Mouse (Mus musculus): ENCODE results near the gene Gabrb3.
"Not testable (repeated sequence)": the region's sequence is repeated elsewhere in the genome, so short reads cannot be mapped to it uniquely, and the experiment has no call there.

The Gabrb3 gene

GRCm38 (mm10) chr7:57706092-57706491, 286.6 kb downstream of the Gabrb3 start:
- no peak for DNase-seq (ENCODE audit: low spot score in 2 of 2)

GRCm38 (mm10) chr7:57706976-57707740, 287.7 kb downstream of the Gabrb3 start:
- no peak for DNase-seq (ENCODE audit: low spot score in 2 of 2)

- DNase-seq (ENCODE audit: low spot score in 2 of 2): no peak
Observed at GRCm38 (mm10) chr7:57711709-57712108, 292.2 kb downstream of the Gabrb3 start.

- no peak for DNase-seq (ENCODE audit: low spot score in 2 of 2)
Observed at GRCm38 (mm10) chr7:57746836-57747235, 327.3 kb downstream of the Gabrb3 start.

- DNase-seq (ENCODE audit: low spot score in 2 of 2): no peak
Observed at GRCm38 (mm10) chr7:57760466-57760865, 341.0 kb downstream of the Gabrb3 start.

GRCm38 (mm10) chr7:57778754-57779153, 359.3 kb downstream of the Gabrb3 start:
- no peak for DNase-seq (ENCODE audit: low spot score in 2 of 2)

- not testable (repeated sequence) for DNase-seq (ENCODE audit: low spot score in 2 of 2)
Observed at GRCm38 (mm10) chr7:57786102-57786501, 366.6 kb downstream of the Gabrb3 start.

- no peak for DNase-seq (ENCODE audit: low spot score in 2 of 2)
Observed at GRCm38 (mm10) chr7:57787520-57787919, 368.0 kb downstream of the Gabrb3 start.

GRCm38 (mm10) chr7:57803266-57803665, 383.8 kb downstream of the Gabrb3 start:
- no peak for DNase-seq (ENCODE audit: low spot score in 2 of 2)

- DNase-seq (ENCODE audit: low spot score in 2 of 2): no peak
Observed at GRCm38 (mm10) chr7:57813716-57814115, 394.2 kb downstream of the Gabrb3 start.

GRCm38 (mm10) chr7:57842383-57842896, 422.9 kb downstream of the Gabrb3 start:
- no peak for DNase-seq (ENCODE audit: low spot score in 2 of 2)

- DNase-seq (ENCODE audit: low spot score in 2 of 2): no peak
Observed at GRCm38 (mm10) chr7:57867951-57868350, 448.5 kb downstream of the Gabrb3 start.

Measured in urinary bladder, adult 18-20 months (tissue).